Mouse (Mus musculus): ENCODE data around the gene Ankrd36. TPM values are rescaled to one million over a fixed set of nuclear protein-coding genes. Genes with fewer than 3 reads are reported as not detected.

The Ankrd36 gene
- polyA plus RNA-seq, 1 experiment from 2014 or later, result not detected

GRCm38 (mm10) chr11:5707530-5708353 lies 138.3 kb downstream of the Ankrd36 start:
- peak; percentile 96 for ATAC-seq

GRCm38 (mm10) chr11:5715179-5715578 lies 145.7 kb downstream of the Ankrd36 start:
- peaks cover 29% of the 10 kb centered on the region for H3K36me3 ChIP-seq (ENCODE audit: control insufficient read depth, insufficient read depth, low read length)
- whole genome bisulfite sequencing, result 85% methylated on average over 9 of the region's 9 CpGs
- no peaks in the 10 kb centered on the region for H3K9me3 ChIP-seq (ENCODE audit: control insufficient read depth, low read length)
- H3K4me1 ChIP-seq (ENCODE audit: control insufficient read depth, insufficient read depth, low read depth, low read length), result no peaks in the 10 kb centered on the region
- H3K27ac ChIP-seq (ENCODE audit: low read depth, low read length), result no peak overlapping the region
- no peaks in the 10 kb centered on the region for H3K27me3 ChIP-seq (replicated peaks; ENCODE audit: control insufficient read depth, insufficient read depth, low read length)
- H3K9ac ChIP-seq (ENCODE audit: low read depth, low read length), result no peak overlapping the region
- no peak overlapping the region for H3K4me3 ChIP-seq (ENCODE audit: low read length)
- no peak overlapping the region for H3K4me2 ChIP-seq (ENCODE audit: low read length)
- ATAC-seq, result no peak

More at GRCm38 (mm10) chr11:5707530-5708353, 138.3 kb downstream of the Ankrd36 start:
- Histone ChIP-seq H3K9me3 (ENCODE audit: control insufficient read depth, low read length) (no peaks in the 10 kb centered on the region), H3K27me3 (replicated peaks; ENCODE audit: control insufficient read depth, insufficient read depth, low read length) (no peaks in the 10 kb centered on the region), H3K4me3 (ENCODE audit: low read length) (peak overlapping the region; percentile 98), H3K9ac (ENCODE audit: low read depth, low read length) (peak overlapping the region; percentile 95), H3K27ac (ENCODE audit: low read depth, low read length) (peak overlapping the region; percentile 85), H3K4me2 (ENCODE audit: low read length) (peak overlapping the region; percentile 75), H3K36me3 (ENCODE audit: control insufficient read depth, insufficient read depth, low read length) (peaks cover 5% of the 10 kb centered on the region; the same call in 1 of the 2 replicates), H3K4me1 (ENCODE audit: control insufficient read depth, insufficient read depth, low read depth, low read length) (peaks cover 14% of the 10 kb centered on the region)
- 28% methylated on average over 32 of the region's 50 CpGs for WGBS

GRCm38 (mm10) chr11:5715630-5716105 lies 146.2 kb downstream of the Ankrd36 start, which contains the start of gene Mrps24:
TSS of gene Mrps24 (minus strand) at chr11:5715680.
- WGBS, result 80% methylated on average over 14 of the region's 14 CpGs
- no peak within 1 kb of the TSS for H3K27ac ChIP-seq (ENCODE audit: low read depth, low read length)
- ATAC-seq, result no peak
- no peak within 1 kb of the TSS for H3K9ac ChIP-seq (ENCODE audit: low read depth, low read length)
- no peaks in the 10 kb centered on the region for H3K4me1 ChIP-seq (ENCODE audit: control insufficient read depth, insufficient read depth, low read depth, low read length)
- no peak within 1 kb of the TSS for H3K4me2 ChIP-seq (ENCODE audit: low read length)
- H3K27me3 ChIP-seq (replicated peaks; ENCODE audit: control insufficient read depth, insufficient read depth, low read length), result no peaks in the 10 kb centered on the region
- peaks cover 29% of the 10 kb centered on the region for H3K36me3 ChIP-seq (ENCODE audit: control insufficient read depth, insufficient read depth, low read length)
- H3K9me3 ChIP-seq (ENCODE audit: control insufficient read depth, low read length), result no peaks in the 10 kb centered on the region
- H3K4me3 ChIP-seq (ENCODE audit: low read length), result no peak within 1 kb of the TSS

GRCm38 (mm10) chr11:5716246-5716645 lies 146.8 kb downstream of the Ankrd36 start:
- 91% methylated on average over 9 of the region's 11 CpGs for WGBS
- Histone ChIP-seq H3K27me3 (replicated peaks; ENCODE audit: control insufficient read depth, insufficient read depth, low read length) (no peaks in the 10 kb centered on the region), H3K4me1 (ENCODE audit: control insufficient read depth, insufficient read depth, low read depth, low read length) (no peaks in the 10 kb centered on the region), H3K4me2 (ENCODE audit: low read length) (no peak overlapping the region), H3K4me3 (ENCODE audit: low read length) (no peak overlapping the region), H3K36me3 (ENCODE audit: control insufficient read depth, insufficient read depth, low read length) (peaks cover 29% of the 10 kb centered on the region), H3K9ac (ENCODE audit: low read depth, low read length) (no peak overlapping the region), H3K27ac (ENCODE audit: low read depth, low read length) (no peak overlapping the region), H3K9me3 (ENCODE audit: control insufficient read depth, low read length) (no peaks in the 10 kb centered on the region)
- no peak for ATAC-seq

- no peak overlapping the region for H3K4me3 ChIP-seq (ENCODE audit: low read length)
- no peak for ATAC-seq
- H3K27ac ChIP-seq (ENCODE audit: low read depth, low read length), result no peak overlapping the region
- H3K9ac ChIP-seq (ENCODE audit: low read depth, low read length), result no peak overlapping the region
- peaks cover 29% of the 10 kb centered on the region for H3K36me3 ChIP-seq (ENCODE audit: control insufficient read depth, insufficient read depth, low read length)
- no peaks in the 10 kb centered on the region; the same call in 1 of the 2 replicates for H3K9me3 ChIP-seq (ENCODE audit: control insufficient read depth, low read length)
- no peaks in the 10 kb centered on the region for H3K27me3 ChIP-seq (replicated peaks; ENCODE audit: control insufficient read depth, insufficient read depth, low read length)
- no peaks in the 10 kb centered on the region for H3K4me1 ChIP-seq (ENCODE audit: control insufficient read depth, insufficient read depth, low read depth, low read length)
- 90% methylated on average over 34 of the region's 34 CpGs for WGBS
- no peak overlapping the region for H3K4me2 ChIP-seq (ENCODE audit: low read length)
These were observed 147.6 kb downstream of the Ankrd36 start for GRCm38 (mm10) chr11:5716938-5717705.

- Histone ChIP-seq H3K4me2 (ENCODE audit: low read length) (no peak overlapping the region), H3K4me3 (ENCODE audit: low read length) (no peak overlapping the region), H3K9me3 (ENCODE audit: control insufficient read depth, low read length) (no peaks in the 10 kb centered on the region; the same call in 1 of the 2 replicates), H3K27me3 (replicated peaks; ENCODE audit: control insufficient read depth, insufficient read depth, low read length) (no peaks in the 10 kb centered on the region), H3K27ac (ENCODE audit: low read depth, low read length) (no peak overlapping the region), H3K9ac (ENCODE audit: low read depth, low read length) (no peak overlapping the region), H3K36me3 (ENCODE audit: control insufficient read depth, insufficient read depth, low read length) (peaks cover 29% of the 10 kb centered on the region), H3K4me1 (ENCODE audit: control insufficient read depth, insufficient read depth, low read depth, low read length) (no peaks in the 10 kb centered on the region)
- WGBS, result 94% methylated on average over 12 of the region's 12 CpGs
- ATAC-seq, result no peak
These were observed 149.3 kb downstream of the Ankrd36 start for GRCm38 (mm10) chr11:5718611-5719354.

GRCm38 (mm10) chr11:5729582-5729981 lies 160.1 kb downstream of the Ankrd36 start:
- Histone ChIP-seq H3K4me1 (ENCODE audit: control insufficient read depth, insufficient read depth, low read depth, low read length) (no peaks in the 10 kb centered on the region; the same call in 1 of the 2 replicates), H3K9me3 (ENCODE audit: control insufficient read depth, low read length) (no peaks in the 10 kb centered on the region), H3K9ac (ENCODE audit: low read depth, low read length) (no peak overlapping the region), H3K4me3 (ENCODE audit: low read length) (no peak overlapping the region), H3K4me2 (ENCODE audit: low read length) (no peak overlapping the region), H3K27me3 (replicated peaks; ENCODE audit: control insufficient read depth, insufficient read depth, low read length) (no peaks in the 10 kb centered on the region), H3K36me3 (ENCODE audit: control insufficient read depth, insufficient read depth, low read length) (no peaks in the 10 kb centered on the region), H3K27ac (ENCODE audit: low read depth, low read length) (no peak overlapping the region)
- 93% methylated on average over 9 of the region's 9 CpGs for WGBS
- ATAC-seq, result no peak

GRCm38 (mm10) chr11:5732401-5732800 lies 162.9 kb downstream of the Ankrd36 start:
- WGBS, result 40% methylated on average over 5 of the region's 5 CpGs
- no peaks in the 10 kb centered on the region for H3K36me3 ChIP-seq (ENCODE audit: control insufficient read depth, insufficient read depth, low read length)
- H3K4me2 ChIP-seq (ENCODE audit: low read length), result no peak overlapping the region
- no peaks in the 10 kb centered on the region; the same call in 1 of the 2 replicates for H3K4me1 ChIP-seq (ENCODE audit: control insufficient read depth, insufficient read depth, low read depth, low read length)
- 0 out of 2 replicates have a peak overlapping the region, but pooled peaks have one; percentile 31 for H3K27ac ChIP-seq (ENCODE audit: low read depth, low read length)
- no peaks in the 10 kb centered on the region for H3K27me3 ChIP-seq (replicated peaks; ENCODE audit: control insufficient read depth, insufficient read depth, low read length)
- no peak overlapping the region for H3K4me3 ChIP-seq (ENCODE audit: low read length)
- H3K9me3 ChIP-seq (ENCODE audit: control insufficient read depth, low read length), result no peaks in the 10 kb centered on the region
- peak; percentile 69; the same call in 1 of the 2 replicates for ATAC-seq
- no peak overlapping the region for H3K9ac ChIP-seq (ENCODE audit: low read depth, low read length)

Measured in hindbrain, embryonic 16.5 days (tissue).